15 mouse cellular contexts compared by ENCODE assay signal in genomic region chr10:62128316-62128951, GRCm38 (mm10). TPM values are rescaled to one million over a fixed set of nuclear protein-coding genes. Genes with fewer than 3 reads are reported as not detected.
DNase-seq lines count a peak whose midpoint lies in the region.
"Had no signal": no experiment of that assay in that cellular context is flagged by ENCODE, and none has a peak within 500 bp of the region (broad histone marks: within the 10 kb centered on the region; RNA-seq: fewer than 3 reads in every experiment).

No protein-coding gene starts in this region.

- WGBS in embryonic facial prominence, embryonic 10.5 days: 1% methylated on average over 32 of the region's 32 CpGs

- H3K27ac ChIP-seq in embryonic facial prominence, embryonic 10.5 days (replicated peaks): no peak overlapping the region
- H3K27ac ChIP-seq: embryonic facial prominence, embryonic 13.5 days; kidney, postnatal 0 days had no signal

- peaks cover 36% of the 10 kb centered on the region for H3K4me1 ChIP-seq in embryonic facial prominence, embryonic 10.5 days

- no peaks in the 10 kb centered on the region for H3K36me3 ChIP-seq in embryonic facial prominence, embryonic 10.5 days (replicated peaks)
- H3K36me3 ChIP-seq: embryonic facial prominence, embryonic 13.5 days; G1E had no signal

- H3K4me3 ChIP-seq in embryonic facial prominence, embryonic 10.5 days: 0 out of 2 replicates have a peak overlapping the region, but pooled peaks have one; percentile 3
- H3K4me3 ChIP-seq: embryonic facial prominence, embryonic 13.5 days had no signal

- intact Hi-C loops in left cerebral cortex, postnatal 4 days (cut with DNase I): no loop called here

- DNase-seq in left cerebral cortex, adult 18-20 months (ENCODE audit: low spot score in 2 of 2): peak; percentile 32 to 67
- DNase-seq in left cerebral cortex, postnatal 4 days: no peak
- no peak for DNase-seq in embryonic facial prominence, embryonic 10.5 days (ENCODE audit: low spot score)
- DNase-seq in layer of hippocampus, adult 8-10 months (ENCODE audit: low spot score in 2 of 2): peak; percentile 25 to 48
- DNase-seq in right cerebral cortex, adult 2 months (ENCODE audit: low spot score in 2 of 2): peak; percentile 59 to 66
- DNase-seq in adrenal gland, adult 8-10 months: no peak
- DNase-seq in c-Kit-positive CD71-positive TER-119-positive erythroid progenitor cells, embryonic 14.5 days (ENCODE audit: low spot score): no peak
- DNase-seq: cerebellum, adult 18-20 months; gastrocnemius, postnatal 10 days; heart, postnatal 36 days; lung, postnatal 10 days had no signal

- no peaks in the 10 kb centered on the region for H3K9me3 ChIP-seq in embryonic facial prominence, embryonic 10.5 days
- H3K9me3 ChIP-seq: embryonic facial prominence, embryonic 13.5 days; G1E had no signal

- H3K27me3 ChIP-seq in embryonic facial prominence, embryonic 10.5 days (replicated peaks; ENCODE audit: low read depth, poor library complexity, severe bottlenecking): peaks cover 82% of the 10 kb centered on the region

RNA-seq across cellular contexts. Expression of gene Neurog3, which starts 4.5 kb away (rescaled TPM):
- total RNA-seq in left cerebral cortex, adult 18-20 months (2021): under 1 TPM in 1 of 2 experiments, not detected in 1; 0.26 TPM
- total RNA-seq in left cerebral cortex, postnatal 4 days (2021): not detected
- polyA plus RNA-seq in embryonic facial prominence, embryonic 10.5 days (2016; fragmentation: Nextera tagmentation; extraction: Ambion mirVana): 0.88 and 0.98 TPM in 2 replicates
- not detected for total RNA-seq in layer of hippocampus, adult 8-10 months (2022)
- total RNA-seq in adrenal gland, adult 8-10 months (2022): not detected
- total RNA-seq: G1E; gastrocnemius, postnatal 10 days; heart, postnatal 36 days had no signal
- polyA plus RNA-seq: embryonic facial prominence, embryonic 13.5 days; G1E; kidney, postnatal 0 days; limb, embryonic 14.5 days had no signal

RNA-seq across cellular contexts. Expression of gene Fam241b, which starts 15.3 kb away (rescaled TPM):
- total RNA-seq in left cerebral cortex, adult 18-20 months (2021): 10 to 100 TPM; 62.3 to 63.9 TPM
- total RNA-seq in left cerebral cortex, postnatal 4 days (2021): 10 to 100 TPM; 77.9 to 92.9 TPM
- 17.4 and 18.0 TPM in 2 replicates for polyA plus RNA-seq in embryonic facial prominence, embryonic 10.5 days (2016; fragmentation: Nextera tagmentation; extraction: Ambion mirVana)
- 10 to 100 TPM; 37.3 to 46.9 (median 41.6) TPM for total RNA-seq in layer of hippocampus, adult 8-10 months (2022)
- total RNA-seq in adrenal gland, adult 8-10 months (2022): 10 to 100 TPM in 2 of 4 experiments, 1 to 10 TPM in 2; 5.6 to 11.7 (median 8.7) TPM

Comparison
In these comparisons a context has a peak if more than half of its experiments do, and no peak if none do; other contexts are left out.
1. DNase-seq: peak in left cerebral cortex, adult 18-20 months (2 of 2), layer of hippocampus, adult 8-10 months (2 of 2) and right cerebral cortex, adult 2 months (2 of 2); none in left cerebral cortex, postnatal 4 days (single experiment), embryonic facial prominence, embryonic 10.5 days (single experiment), adrenal gland, adult 8-10 months (single experiment) and c-Kit-positive CD71-positive TER-119-positive erythroid progenitor cells, embryonic 14.5 days (single experiment).